Mouse (Mus musculus) embryonic facial prominence, embryonic 15.5 days (tissue): ENCODE measurements around the gene Hist1h1d. TPM values are rescaled to one million over a fixed set of nuclear protein-coding genes. Genes with fewer than 3 reads are reported as not detected.
A peak's percentile ranks its signal among the peaks of the same experiment; 100 is the strongest.

Experiments used
- ATAC-seq: fragments of 200-750 bp; cut with Nextera tagmentation; 2 replicates; pipeline ENCODE4 v1.8.0; 2017; ENCODE audit warnings: low read depth, moderate TSS enrichment; ENCODE audit not compliant: insufficient number of reproducible peaks, low FRiP score, low TSS enrichment
- H3K27ac ChIP-seq: fragments of 300-500 bp; sonication (generic); replicated peaks from 2 replicates; pipeline ENCODE4 v1.5.1; 2015; ENCODE audit warnings: mild to moderate bottlenecking, inconsistent platforms
- H3K27me3 ChIP-seq: fragments of 300-500 bp; sonication (generic); 2 replicates; pipeline ENCODE4 v1.6.1; 2015; ENCODE audit warnings: inconsistent platforms
- H3K36me3 ChIP-seq: fragments of 300-500 bp; sonication (generic); 2 replicates; pipeline ENCODE4 v1.6.1; 2015; ENCODE audit warnings: mild to moderate bottlenecking, inconsistent platforms
- H3K4me1 ChIP-seq: fragments of 300-500 bp; sonication (generic); 2 replicates; pipeline ENCODE4 v1.6.1; 2015; ENCODE audit warnings: inconsistent platforms
- H3K4me2 ChIP-seq: fragments of 300-500 bp; sonication (generic); replicated peaks from 2 replicates; pipeline ENCODE4 v1.6.1; 2015; ENCODE audit warnings: mild to moderate bottlenecking, inconsistent platforms
- H3K4me3 ChIP-seq: fragments of 300-500 bp; sonication (generic); replicated peaks from 2 replicates; pipeline ENCODE4 v1.5.1; 2015; ENCODE audit warnings: mild to moderate bottlenecking, inconsistent platforms
- H3K9ac ChIP-seq: fragments of 300-500 bp; sonication (generic); 2 replicates; pipeline ENCODE4 v1.6.1; 2015; ENCODE audit warnings: inconsistent platforms
- H3K9me3 ChIP-seq: fragments of 300-500 bp; sonication (generic); replicated peaks from 2 replicates; pipeline ENCODE4 v1.6.1; 2016; ENCODE audit warnings: inconsistent platforms
- WGBS: fragments of 180-500 bp; shearing (Covaris S2); methylation state at CpG from one replicate; pipeline ENCODE4 v1.1.7; 2015; 5-methylcytosine and 5-hydroxymethylcytosine counted together
- polyA plus RNA-seq: library from polyadenylated mRNA; unstranded; fragments of >200 nt; fragmentation: Nextera tagmentation; extraction: Ambion mirVana; gene quantifications from 2 replicates; pipeline ENCODE4 v1.2.1, GENCODE M21; 2015

Gene Hist1h1d
- polyA plus RNA-seq = 0.44 and 0.55 TPM in 2 replicates

GRCm38 (mm10) chr13:23552962-23553361 is at the start of gene Hist1h1d:
Gene Hist1h1d, plus strand, starts transcription at chr13:23553262.
- Histone ChIP-seq H3K27ac (peak within 1 kb of the TSS; percentile 98), H3K27me3 (no peaks in the 10 kb centered on the region), H3K4me3 (no peak within 1 kb of the TSS), H3K4me2 (peak within 1 kb of the TSS; percentile 93; the same call in 1 of the 2 replicates), H3K36me3 (no peaks in the 10 kb centered on the region), H3K9ac (no peak within 1 kb of the TSS), H3K4me1 (peaks cover 27% of the 10 kb centered on the region), H3K9me3 (no peaks in the 10 kb centered on the region)
- ATAC-seq = no peak

DNA sequence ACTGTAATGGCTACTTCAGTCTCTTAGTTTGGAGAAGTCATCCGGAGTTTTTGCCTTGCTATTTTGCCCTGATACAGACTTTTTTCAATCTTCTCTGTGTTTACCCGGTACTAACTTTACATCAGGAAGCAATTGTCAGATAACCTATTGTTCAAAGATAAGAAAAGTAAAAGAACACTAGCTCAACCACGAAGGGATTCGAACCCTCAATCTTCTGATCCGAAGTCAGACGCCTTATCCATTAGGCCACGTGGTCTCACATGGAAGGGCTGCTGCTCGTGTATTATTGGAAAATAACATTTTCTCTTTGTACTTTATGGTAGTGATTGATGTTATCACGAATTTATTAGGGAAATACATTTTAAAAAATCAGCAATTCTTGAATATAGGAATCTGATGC is 49.3 kb upstream of the Hist1h1d start:
- no peaks in the 10 kb centered on the region for H3K36me3 ChIP-seq
- H3K27ac ChIP-seq = no peak overlapping the region
- H3K9me3 ChIP-seq = no peaks in the 10 kb centered on the region
- no peak for ATAC-seq
- H3K4me2 ChIP-seq = peak overlapping the region; percentile 19; the same call in 1 of the 2 replicates
- no peak overlapping the region for H3K4me3 ChIP-seq
- WGBS = 2% methylated on average over 9 of the region's 9 CpGs
- no peaks in the 10 kb centered on the region for H3K27me3 ChIP-seq
- peaks cover 22% of the 10 kb centered on the region; the same call in 1 of the 2 replicates for H3K4me1 ChIP-seq
- H3K9ac ChIP-seq = no peak overlapping the region

DNA sequence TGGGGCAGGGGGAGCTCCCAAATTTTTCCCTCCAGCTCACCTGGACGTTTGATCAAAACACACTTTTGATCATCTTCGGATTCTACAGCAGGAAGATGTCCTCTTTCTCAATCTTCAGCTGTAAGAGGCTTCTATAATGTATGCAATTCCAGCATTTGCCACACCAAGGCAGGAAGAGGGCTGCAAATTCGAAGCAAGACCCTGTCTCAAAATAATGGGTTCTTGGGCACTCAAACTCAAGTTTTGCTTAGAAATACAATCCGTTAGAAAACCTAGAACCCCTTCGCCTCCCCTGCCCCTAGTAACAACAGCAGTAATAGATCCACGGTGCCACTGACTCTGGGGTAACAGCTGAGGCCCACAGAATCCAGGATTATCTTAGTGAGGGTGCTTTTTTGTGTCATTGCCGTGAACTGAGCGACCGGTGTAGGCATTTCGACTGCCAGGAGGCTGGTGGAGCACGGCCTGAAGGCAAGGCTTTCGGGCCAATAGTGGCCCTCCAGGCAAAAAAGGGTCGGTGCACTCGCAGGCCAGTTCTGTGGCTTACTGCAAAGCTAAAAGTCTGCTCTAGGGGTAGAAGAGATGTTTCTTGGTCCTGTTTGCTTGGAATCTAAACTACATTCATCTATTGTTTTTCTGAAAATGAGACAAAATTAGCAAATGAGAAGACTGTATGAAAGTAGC is 47.3 kb upstream of the Hist1h1d start:
- 11% methylated on average over 14 of the region's 14 CpGs for whole genome bisulfite sequencing
- H3K4me3 ChIP-seq = peak overlapping the region; percentile 26
- no peaks in the 10 kb centered on the region for H3K9me3 ChIP-seq
- H3K4me1 ChIP-seq = peaks cover 17% of the 10 kb centered on the region; the same call in 1 of the 2 replicates
- H3K36me3 ChIP-seq = no peaks in the 10 kb centered on the region
- no peak overlapping the region for H3K27ac ChIP-seq
- no peaks in the 10 kb centered on the region for H3K27me3 ChIP-seq
- ATAC-seq = no peak
- H3K9ac ChIP-seq = no peak overlapping the region
- peak overlapping the region; percentile 48 for H3K4me2 ChIP-seq

DNA sequence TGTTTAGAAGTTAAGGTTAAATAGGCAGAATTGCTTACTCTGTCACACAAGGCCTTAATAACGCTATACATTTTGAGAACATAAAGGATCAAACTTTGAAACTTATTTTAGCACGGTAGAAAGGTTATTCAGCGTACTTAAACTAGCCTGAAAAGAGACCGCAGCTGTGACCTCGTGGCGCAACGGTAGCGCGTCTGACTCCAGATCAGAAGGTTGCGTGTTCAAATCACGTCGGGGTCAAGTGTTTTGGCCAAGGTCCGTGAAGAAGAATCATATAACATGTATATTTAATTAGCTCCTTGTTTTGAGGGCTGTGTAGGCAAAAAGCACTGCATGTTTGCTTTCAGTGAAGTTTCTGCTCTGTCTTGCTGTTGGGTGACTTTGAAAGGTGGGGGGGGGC is 46.7 kb upstream of the Hist1h1d start:
- ATAC-seq = no peak
- no peak overlapping the region for H3K27ac ChIP-seq

GRCm38 (mm10) chr13:23506819-23507515 is 46.1 kb upstream of the Hist1h1d start:
- WGBS = 30% methylated on average over 14 of the region's 14 CpGs
- Histone ChIP-seq H3K4me3 (no peak overlapping the region), H3K36me3 (no peaks in the 10 kb centered on the region), H3K27me3 (no peaks in the 10 kb centered on the region), H3K4me1 (peaks cover 17% of the 10 kb centered on the region; the same call in 1 of the 2 replicates), H3K9me3 (no peaks in the 10 kb centered on the region), H3K27ac (no peak overlapping the region), H3K9ac (no peak overlapping the region), H3K4me2 (peak overlapping the region; percentile 15; the same call in 1 of the 2 replicates)
- no peak for ATAC-seq

More for the DNA sequence above, 46.7 kb upstream of the Hist1h1d start:
- 10% methylated on average over 13 of the region's 13 CpGs for WGBS
- peak overlapping the region; percentile 48 for H3K4me2 ChIP-seq
- peak overlapping the region; percentile 26 for H3K4me3 ChIP-seq
- H3K4me1 ChIP-seq = peaks cover 17% of the 10 kb centered on the region; the same call in 1 of the 2 replicates
- no peaks in the 10 kb centered on the region for H3K9me3 ChIP-seq
- H3K36me3 ChIP-seq = no peaks in the 10 kb centered on the region
- H3K27me3 ChIP-seq = no peaks in the 10 kb centered on the region
- H3K9ac ChIP-seq = no peak overlapping the region

GRCm38 (mm10) chr13:23510127-23510526 is 42.9 kb upstream of the Hist1h1d start:
- Histone ChIP-seq H3K27me3 (no peaks in the 10 kb centered on the region), H3K4me2 (no peak overlapping the region), H3K9me3 (no peaks in the 10 kb centered on the region), H3K9ac (no peak overlapping the region), H3K27ac (no peak overlapping the region), H3K4me1 (peaks cover 12% of the 10 kb centered on the region; the same call in 1 of the 2 replicates), H3K4me3 (no peak overlapping the region), H3K36me3 (no peaks in the 10 kb centered on the region)
- ATAC-seq = no peak
- WGBS = 30% methylated on average over 1 of the region's 1 CpGs

DNA sequence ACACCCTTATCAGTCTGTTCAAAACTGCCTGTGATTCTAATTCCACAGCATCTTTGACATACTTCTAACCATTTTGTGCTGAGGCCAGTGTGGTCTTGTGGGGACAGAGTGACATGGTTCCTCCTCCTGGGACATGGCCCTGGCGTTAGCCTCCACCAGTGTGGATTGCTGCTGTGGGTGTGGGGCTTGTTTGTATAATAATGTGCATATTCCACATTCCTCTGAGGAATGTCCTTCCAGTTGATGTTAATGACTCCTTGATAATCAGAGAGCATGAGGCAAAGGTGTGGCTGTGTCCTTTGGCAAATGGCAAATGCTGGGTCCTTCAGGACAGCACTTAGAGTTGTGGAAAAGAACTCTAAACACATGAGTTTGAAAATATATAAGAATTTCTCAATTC is 39.5 kb upstream of the Hist1h1d start:
- 0 out of 2 replicates have a peak, but pooled peaks cover 5% of the 10 kb centered on the region for H3K4me1 ChIP-seq
- no peak overlapping the region for H3K9ac ChIP-seq
- H3K27ac ChIP-seq = no peak overlapping the region
- H3K36me3 ChIP-seq = no peaks in the 10 kb centered on the region
- no peaks in the 10 kb centered on the region for H3K27me3 ChIP-seq
- no peak for ATAC-seq
- no peak overlapping the region for H3K4me3 ChIP-seq
- H3K9me3 ChIP-seq = no peaks in the 10 kb centered on the region
- H3K4me2 ChIP-seq = no peak overlapping the region
- WGBS = 81% methylated on average over 1 of the region's 1 CpGs

DNA sequence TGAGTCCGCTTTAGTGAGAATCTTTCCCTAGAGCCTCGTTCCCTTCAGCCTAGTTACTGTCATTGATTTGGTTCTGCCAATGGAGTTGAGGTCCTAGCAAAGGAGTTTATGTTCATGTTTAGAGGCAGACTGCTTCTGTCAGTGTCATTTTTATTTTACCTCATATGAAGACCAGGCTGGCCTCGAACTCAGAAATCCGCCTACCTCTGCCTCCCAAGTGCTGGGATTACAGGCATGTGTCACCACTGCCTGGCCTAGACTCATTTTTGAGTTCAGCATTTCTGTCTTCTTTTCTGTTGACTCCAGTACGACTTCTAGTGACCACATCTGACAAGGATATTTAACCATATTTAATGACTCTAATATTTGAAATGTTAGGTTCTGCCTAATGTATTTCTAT is 37.8 kb upstream of the Hist1h1d start:
- H3K9ac ChIP-seq = no peak overlapping the region
- H3K4me1 ChIP-seq = 0 out of 2 replicates have a peak, but pooled peaks cover 5% of the 10 kb centered on the region
- 70% methylated on average over 5 of the region's 5 CpGs for WGBS
- H3K9me3 ChIP-seq = no peaks in the 10 kb centered on the region
- H3K36me3 ChIP-seq = no peaks in the 10 kb centered on the region
- H3K27ac ChIP-seq = no peak overlapping the region
- no peak overlapping the region for H3K4me3 ChIP-seq
- no peak overlapping the region for H3K4me2 ChIP-seq
- no peak for ATAC-seq
- no peaks in the 10 kb centered on the region for H3K27me3 ChIP-seq

GRCm38 (mm10) chr13:23515826-23516620 is 37.0 kb upstream of the Hist1h1d start:
- H3K27ac ChIP-seq = no peak overlapping the region

GRCm38 (mm10) chr13:23516822-23517602 is 36.0 kb upstream of the Hist1h1d start:
- H3K36me3 ChIP-seq = no peaks in the 10 kb centered on the region
- H3K9ac ChIP-seq = no peak overlapping the region
- no peaks in the 10 kb centered on the region for H3K27me3 ChIP-seq
- under 1% methylated on average over 19 of the region's 19 CpGs for WGBS
- peak overlapping the region; percentile 86 for H3K27ac ChIP-seq
- H3K4me3 ChIP-seq = peak overlapping the region; percentile 58
- peak overlapping the region; percentile 82 for H3K4me2 ChIP-seq
- ATAC-seq = peak; percentile 63; the same call in 1 of the 2 replicates
- H3K9me3 ChIP-seq = no peaks in the 10 kb centered on the region
- H3K4me1 ChIP-seq = 0 out of 2 replicates have a peak, but pooled peaks cover 5% of the 10 kb centered on the region

More at GRCm38 (mm10) chr13:23515826-23516620, 37.0 kb upstream of the Hist1h1d start:
- Histone ChIP-seq H3K4me3 (peak overlapping the region; percentile 58), H3K9ac (no peak overlapping the region), H3K4me2 (peak overlapping the region; percentile 45), H3K36me3 (no peaks in the 10 kb centered on the region), H3K9me3 (no peaks in the 10 kb centered on the region), H3K4me1 (0 out of 2 replicates have a peak, but pooled peaks cover 5% of the 10 kb centered on the region), H3K27me3 (no peaks in the 10 kb centered on the region)
- no peak for ATAC-seq
- WGBS = 49% methylated on average over 15 of the region's 15 CpGs
